Mouse (Mus musculus): ENCODE data around the gene Ncor2.

GRCm38 (mm10) chr5:125099785-125100350 lies 79.2 kb downstream of the Ncor2 start:
- TF ChIP-seq CTCF (IDR thresholded peaks at IDR 0.05; ENCODE audit: low read depth, low read length): no peak
- TF ChIP-seq POLR2A (IDR thresholded peaks at IDR 0.05; ENCODE audit: extremely low read depth, insufficient read depth, low read length): no peak
